Mouse (Mus musculus): ENCODE results near the gene Hemk1.

- TF ChIP-seq POLR2A (IDR thresholded peaks at IDR 0.05; ENCODE audit: control insufficient read depth, low read depth, low read length) (no peak), CTCF (IDR thresholded peaks at IDR 0.05; ENCODE audit: control insufficient read depth, insufficient read depth, insufficient replicate concordance, low read depth, low read length) (no peak)
Measured at GRCm38 (mm10) chr9:107305012-107305411, 33.1 kb downstream of the Hemk1 start.

Data from testis, adult 2 months (tissue).